ENCODE assay signal across 28 mouse cellular contexts in genomic region chr16:29879665-29880064, GRCm38 (mm10).
DNase-seq lines count a peak whose midpoint lies in the region; ATAC-seq and TF ChIP-seq lines count a peak whose summit lies in the region.
"Had no signal": no experiment of that assay in that cellular context is flagged by ENCODE, and none has a peak within 500 bp of the region (broad histone marks: within the 10 kb centered on the region; RNA-seq: fewer than 3 reads in every experiment).

No protein-coding gene starts in this region.

- no peak overlapping the region for H3K4me3 ChIP-seq in kidney, embryonic 14.5 days (ENCODE audit: low read length)
- no peak overlapping the region for H3K4me3 ChIP-seq in intestine, postnatal 0 days (ENCODE audit: low read depth, low read length)
- no peak overlapping the region for H3K4me3 ChIP-seq in limb, embryonic 13.5 days
- H3K4me3 ChIP-seq in liver, embryonic 11.5 days (ENCODE audit: low read depth, low read length) = no peak overlapping the region
- H3K4me3 ChIP-seq: embryonic facial prominence, embryonic 10.5 days; embryonic facial prominence, embryonic 13.5 days; erythroblast, embryonic 14.5 days; forebrain, embryonic 13.5 days; gastrocnemius, adult 2 months; hindbrain, embryonic 13.5 days had no signal

- ATAC-seq in kidney, embryonic 14.5 days (ENCODE audit: low FRiP score, low TSS enrichment) = no peak
- ATAC-seq in intestine, postnatal 0 days = peak; percentile 55; the same call in 1 of the 2 replicates
- no peak for ATAC-seq in limb, embryonic 13.5 days (ENCODE audit: low FRiP score, low read depth)
- no peak for ATAC-seq in liver, embryonic 11.5 days (replicated peaks; ENCODE audit: low FRiP score)
- ATAC-seq: forebrain, embryonic 13.5 days; forebrain, postnatal 0 days; hindbrain, embryonic 16.5 days; Patski had no signal

- 81% methylated on average over 6 of the region's 6 CpGs for WGBS in kidney, embryonic 14.5 days
- 51% methylated on average over 6 of the region's 6 CpGs for WGBS in intestine, postnatal 0 days
- whole genome bisulfite sequencing in limb, embryonic 13.5 days = 67% methylated on average over 6 of the region's 6 CpGs
- 77% methylated on average over 6 of the region's 6 CpGs for WGBS in liver, embryonic 11.5 days

- intact Hi-C loops in left cerebral cortex, postnatal 4 days (cut with DNase I) = no loop called here

- 0 out of 2 replicates have a peak, but pooled peaks cover 2% of the 10 kb centered on the region for H3K27me3 ChIP-seq in kidney, embryonic 14.5 days (ENCODE audit: control insufficient read depth, insufficient read depth, low read length)
- H3K27me3 ChIP-seq in intestine, postnatal 0 days (replicated peaks; ENCODE audit: control insufficient read depth, insufficient read depth, low read length) = no peaks in the 10 kb centered on the region
- no peaks in the 10 kb centered on the region; the same call in 1 of the 2 replicates for H3K27me3 ChIP-seq in limb, embryonic 13.5 days
- no peaks in the 10 kb centered on the region; the same call in 1 of the 2 replicates for H3K27me3 ChIP-seq in liver, embryonic 11.5 days (replicated peaks; ENCODE audit: control insufficient read depth, insufficient read depth, low read length)
- H3K27me3 ChIP-seq: embryonic facial prominence, embryonic 13.5 days; Patski had no signal

- no peaks in the 10 kb centered on the region for H3K36me3 ChIP-seq in kidney, embryonic 14.5 days (ENCODE audit: control insufficient read depth, insufficient read depth, low read length)
- H3K36me3 ChIP-seq in intestine, postnatal 0 days (ENCODE audit: control insufficient read depth, insufficient read depth) = no peaks in the 10 kb centered on the region
- no peaks in the 10 kb centered on the region for H3K36me3 ChIP-seq in limb, embryonic 13.5 days
- no peaks in the 10 kb centered on the region for H3K36me3 ChIP-seq in liver, embryonic 11.5 days (ENCODE audit: control insufficient read depth, insufficient read depth, low read length)
- H3K36me3 ChIP-seq: embryonic facial prominence, embryonic 10.5 days; embryonic facial prominence, embryonic 13.5 days; G1E; hindbrain, embryonic 13.5 days had no signal

- no peak overlapping the region for H3K27ac ChIP-seq in kidney, embryonic 14.5 days (ENCODE audit: low read depth, low read length)
- no peak overlapping the region for H3K27ac ChIP-seq in intestine, postnatal 0 days (ENCODE audit: low read depth, low read length)
- 0 out of 2 replicates have a peak overlapping the region, but pooled peaks have one; percentile 7 for H3K27ac ChIP-seq in limb, embryonic 13.5 days
- H3K27ac ChIP-seq in liver, embryonic 11.5 days (ENCODE audit: low read depth, low read length) = no peak overlapping the region
- H3K27ac ChIP-seq: embryonic facial prominence, embryonic 10.5 days; embryonic facial prominence, embryonic 13.5 days; forebrain, embryonic 13.5 days; gastrocnemius, adult 2 months; hindbrain, embryonic 13.5 days had no signal

- no peaks in the 10 kb centered on the region for H3K9me3 ChIP-seq in kidney, embryonic 14.5 days (ENCODE audit: control insufficient read depth, low read length)
- no peaks in the 10 kb centered on the region for H3K9me3 ChIP-seq in intestine, postnatal 0 days (ENCODE audit: control insufficient read depth)
- no peaks in the 10 kb centered on the region for H3K9me3 ChIP-seq in limb, embryonic 13.5 days
- no peaks in the 10 kb centered on the region for H3K9me3 ChIP-seq in liver, embryonic 11.5 days (ENCODE audit: control insufficient read depth, low read length)
- H3K9me3 ChIP-seq: embryonic facial prominence, embryonic 10.5 days; embryonic facial prominence, embryonic 13.5 days; forebrain, embryonic 13.5 days; G1E; hindbrain, embryonic 13.5 days had no signal

- H3K4me2 ChIP-seq in kidney, embryonic 14.5 days (replicated peaks; ENCODE audit: low read depth, low read length) = no peak overlapping the region
- H3K4me2 ChIP-seq in intestine, postnatal 0 days (replicated peaks; ENCODE audit: low read depth) = no peak overlapping the region
- no peak overlapping the region for H3K4me2 ChIP-seq in limb, embryonic 13.5 days (replicated peaks)
- no peak overlapping the region for H3K4me2 ChIP-seq in liver, embryonic 11.5 days
- H3K4me2 ChIP-seq: embryonic facial prominence, embryonic 13.5 days; forebrain, embryonic 13.5 days; heart, embryonic 11.5 days; hindbrain, embryonic 13.5 days had no signal

- no peak overlapping the region for H3K9ac ChIP-seq in kidney, embryonic 14.5 days (ENCODE audit: low read depth, low read length)
- H3K9ac ChIP-seq in intestine, postnatal 0 days (ENCODE audit: low read depth, low read length) = no peak overlapping the region
- H3K9ac ChIP-seq in limb, embryonic 13.5 days = no peak overlapping the region
- no peak overlapping the region for H3K9ac ChIP-seq in liver, embryonic 11.5 days (ENCODE audit: low read depth, low read length)
- H3K9ac ChIP-seq: embryonic facial prominence, embryonic 13.5 days; forebrain, embryonic 13.5 days; forebrain, postnatal 0 days; hindbrain, embryonic 13.5 days had no signal

- H3K4me1 ChIP-seq in kidney, embryonic 14.5 days (ENCODE audit: control insufficient read depth, insufficient read depth, low read length) = peaks cover 24% of the 10 kb centered on the region
- H3K4me1 ChIP-seq in intestine, postnatal 0 days (replicated peaks; ENCODE audit: control insufficient read depth, insufficient read depth, low read length) = 0 out of 2 replicates have a peak, but pooled peaks cover 2% of the 10 kb centered on the region
- peaks cover 48% of the 10 kb centered on the region for H3K4me1 ChIP-seq in limb, embryonic 13.5 days
- H3K4me1 ChIP-seq in liver, embryonic 11.5 days (replicated peaks; ENCODE audit: control insufficient read depth, insufficient read depth, low read length) = peaks cover 9% of the 10 kb centered on the region

- peak; percentile 37; the same call in 1 of the 2 replicates for TF ChIP-seq CTCF in intestine, postnatal 0 days (IDR thresholded peaks at IDR 0.05; ENCODE audit: low read depth)

- DNase-seq in kidney, adult 11 months = peak; percentile 22
- DNase-seq in kidney, adult 9 months = peak; percentile 35
- DNase-seq in kidney, postnatal 25 days = no peak
- DNase-seq in liver, embryonic 11.5 days (ENCODE audit: low spot score) = no peak
- DNase-seq in left cerebral cortex, postnatal 4 days = no peak
- DNase-seq: adrenal gland, adult 2 months; adrenal gland, postnatal 25 days; B cell, adult 2 months; cerebellum, adult 11-12 months; cerebellum, adult 8-10 months; cerebellum, postnatal 10 days; cerebellum, postnatal 36 days; embryo, embryonic 11 days; forebrain, postnatal 0 days; gastrocnemius, adult 2 months; gastrocnemius, postnatal 14 days had no signal

Comparison
In these comparisons a context has a peak if more than half of its experiments do, and no peak if none do; other contexts are left out.
1. DNase-seq: peak in kidney, adult 11 months (single experiment) and kidney, adult 9 months (single experiment); none in kidney, postnatal 25 days (0 of 2), liver, embryonic 11.5 days (single experiment) and left cerebral cortex, postnatal 4 days (single experiment).